Mouse (Mus musculus) CH12F3 (cell line): ENCODE results near the gene Ldhal6b.

Experiments
- in situ Hi-C: fragments of 300-500 bp; cut with MboI; formaldehyde crosslinking; loops from 2 replicates; pipeline ENCODE4 v1.14.3; 2020; ENCODE audit warnings: low sequenced_read_pairs

Ldhal6b gene

DNA sequence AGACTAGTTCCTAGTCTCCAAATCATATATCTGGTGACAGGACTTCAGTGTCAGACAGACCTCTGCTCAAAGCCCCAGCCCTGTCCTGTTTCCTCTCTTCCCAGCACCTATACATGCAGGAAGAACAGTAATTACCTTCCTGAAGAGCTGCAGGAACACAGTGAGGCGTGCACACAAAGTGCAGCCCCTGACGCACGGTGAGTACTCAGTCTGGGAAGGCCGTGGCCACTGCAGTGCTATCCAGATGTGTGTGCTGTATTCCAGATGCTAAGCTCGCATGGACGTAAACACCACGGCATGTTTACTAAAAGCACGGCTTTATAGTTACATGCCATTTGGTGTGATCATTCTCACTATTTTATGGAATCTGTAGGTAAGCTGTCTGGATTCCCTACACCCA lies 6.3 kb downstream of the Ldhal6b start:
- in situ Hi-C loops: no loop called here

DNA sequence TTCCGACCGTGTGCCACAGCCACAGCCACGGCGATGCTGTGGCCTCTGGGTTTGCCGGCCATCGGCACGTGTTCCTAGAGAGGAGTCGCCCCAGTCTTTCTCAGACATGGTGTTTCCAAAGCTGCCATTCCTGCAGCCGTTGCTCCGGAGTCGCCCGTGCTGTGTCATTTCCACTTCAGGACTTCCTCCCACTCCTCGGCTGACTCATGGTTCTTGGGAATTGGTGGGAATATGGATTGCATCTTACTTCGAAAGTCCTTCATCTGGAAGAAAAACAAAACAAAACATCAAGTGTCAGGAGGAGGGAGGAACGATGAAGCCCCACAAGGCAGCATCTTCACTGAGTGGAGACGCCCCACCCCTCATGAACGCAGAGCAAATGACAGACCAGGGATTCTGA lies 7.4 kb downstream of the Ldhal6b start:
- in situ Hi-C loops: no loop called here

DNA sequence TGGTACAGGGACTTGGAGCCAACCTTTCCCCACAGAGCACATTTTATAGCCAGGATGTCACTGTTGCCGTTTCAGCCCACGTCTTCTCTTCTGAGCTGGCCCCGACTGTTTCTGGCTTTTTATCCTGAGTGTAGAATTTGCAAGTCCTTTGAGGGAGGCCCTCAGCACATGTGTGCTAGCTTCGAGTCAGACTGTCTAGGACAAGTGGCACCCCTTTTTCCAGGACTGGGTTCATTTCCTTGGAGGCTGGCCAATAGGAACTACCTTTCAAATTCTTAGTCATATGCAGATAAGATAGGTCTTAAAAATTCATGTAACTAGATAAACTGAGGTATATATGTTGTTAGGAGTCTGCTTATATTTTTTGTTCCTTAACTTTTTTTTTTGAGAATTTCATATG lies 8.2 kb downstream of the Ldhal6b start:
- in situ Hi-C loops: no loop called here

DNA sequence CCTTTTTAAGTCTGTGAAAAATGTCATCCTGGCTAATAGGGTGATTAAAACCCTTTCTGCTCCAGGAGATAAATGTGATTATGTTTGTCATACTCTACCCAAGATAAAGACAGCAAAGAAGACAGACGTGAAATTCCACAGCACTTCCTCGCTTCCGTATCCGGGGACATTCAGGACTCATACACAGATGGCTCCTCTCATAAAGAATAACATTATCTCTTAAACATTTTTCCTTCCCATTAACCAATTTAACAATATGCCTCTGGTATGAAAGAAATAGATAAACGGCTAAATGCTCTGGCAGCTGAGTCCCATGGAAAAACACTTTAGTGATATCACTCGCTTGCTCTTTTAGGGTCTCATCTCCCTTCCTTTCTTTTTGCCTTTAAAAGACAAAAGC lies 11.5 kb downstream of the Ldhal6b start:
- in situ Hi-C loops: no loop called here

DNA sequence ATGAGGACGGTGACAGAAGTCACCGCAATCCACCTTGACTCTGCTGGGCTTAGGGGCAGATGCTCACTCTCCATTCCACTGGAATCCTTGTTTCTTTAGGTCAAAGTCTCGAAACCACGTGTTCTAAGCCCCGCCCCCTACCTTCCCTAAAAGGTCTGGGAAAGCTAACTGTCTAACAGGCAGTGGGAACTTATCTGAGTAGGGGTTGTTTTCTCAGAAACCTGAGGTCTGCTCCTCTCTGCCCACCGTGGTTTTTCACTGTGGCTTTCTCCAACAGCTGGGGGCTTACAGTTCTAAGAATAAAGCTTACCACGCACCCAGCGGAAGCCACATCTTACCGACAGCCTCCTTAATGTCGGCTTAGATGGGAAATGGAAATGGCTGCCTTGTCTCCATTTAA lies 12.0 kb downstream of the Ldhal6b start:
- in situ Hi-C loops: no loop called here

DNA sequence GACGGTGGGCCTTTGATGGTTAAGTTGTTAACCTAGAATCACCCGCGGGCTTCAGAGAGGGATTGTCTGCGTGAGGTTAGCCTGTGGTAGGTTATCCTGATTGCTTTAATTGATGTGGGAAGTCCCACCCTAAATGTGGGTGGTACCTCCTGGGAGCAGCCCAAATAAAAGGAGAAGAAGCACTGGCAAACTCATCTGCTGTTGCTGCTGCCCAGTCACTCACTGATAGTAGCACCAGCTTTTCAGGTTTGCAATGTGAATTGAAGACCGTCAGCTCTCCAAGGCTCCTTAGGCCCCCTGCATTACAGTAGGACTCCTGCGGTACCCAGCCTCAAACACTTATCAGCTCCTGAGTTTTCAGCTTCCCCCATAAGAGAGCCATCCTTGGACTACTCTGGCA lies 14.7 kb downstream of the Ldhal6b start:
- in situ Hi-C loops: no loop called here

DNA sequence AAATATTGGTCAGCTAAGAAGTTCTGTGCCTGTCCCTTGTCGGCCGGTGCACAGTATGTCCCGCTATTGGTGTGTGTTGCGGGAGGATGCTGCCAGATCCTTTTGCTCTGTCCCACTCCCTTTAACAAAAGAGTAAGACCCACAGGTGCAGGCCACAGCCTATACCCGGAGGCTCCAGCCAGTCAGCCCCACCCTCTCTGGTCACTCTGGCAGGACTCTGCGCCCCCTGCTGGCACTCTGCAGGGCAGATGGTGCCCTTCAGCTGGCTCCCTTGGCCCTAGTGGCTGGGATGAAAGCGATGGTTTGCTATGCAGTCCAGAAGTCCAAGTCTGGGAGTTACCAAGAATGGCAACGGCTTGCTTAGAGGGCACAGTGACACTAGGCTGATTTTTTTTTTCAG lies 15.9 kb downstream of the Ldhal6b start:
- in situ Hi-C loops: no loop called here

DNA sequence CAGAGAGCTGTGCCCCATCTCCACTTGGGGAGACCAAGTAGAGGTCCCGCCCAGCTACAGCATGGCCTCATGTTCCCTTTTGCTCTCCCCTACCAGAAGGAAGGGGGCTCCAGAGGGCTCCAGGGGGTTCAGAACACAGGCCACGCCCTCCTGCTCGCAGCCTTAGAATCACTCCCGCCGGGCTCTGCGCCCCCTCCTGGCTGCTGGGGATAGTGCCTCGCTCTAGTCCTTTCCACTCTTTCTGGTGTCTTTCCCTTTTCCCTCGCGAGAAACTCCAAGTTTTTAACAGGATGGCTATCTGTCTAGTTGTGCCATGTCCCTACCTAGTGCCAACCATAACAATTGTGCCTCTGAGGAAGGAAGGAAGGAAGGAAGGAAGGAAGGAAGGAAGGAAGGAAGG lies 16.5 kb downstream of the Ldhal6b start:
- in situ Hi-C loops: no loop called here

DNA sequence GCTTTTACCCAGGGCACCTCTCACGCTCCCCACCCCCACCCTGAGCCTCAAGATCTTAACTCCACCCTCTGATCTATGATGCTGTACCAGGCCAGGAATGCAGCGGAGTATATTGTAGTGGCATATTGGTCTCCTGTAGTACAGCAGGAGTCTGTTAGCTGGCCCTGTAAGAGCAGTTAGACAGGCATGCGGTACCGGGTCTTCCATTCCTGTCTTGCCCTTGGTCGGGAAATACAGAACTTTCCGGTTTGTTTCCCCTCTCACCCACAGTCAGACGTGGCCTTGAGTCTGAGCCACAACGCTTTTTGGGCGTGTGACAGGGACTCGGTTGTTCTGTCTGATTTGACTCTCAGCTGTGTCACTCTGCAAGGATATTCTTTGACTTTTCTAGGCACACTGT lies 17.3 kb downstream of the Ldhal6b start:
- in situ Hi-C loops: no loop called here

DNA sequence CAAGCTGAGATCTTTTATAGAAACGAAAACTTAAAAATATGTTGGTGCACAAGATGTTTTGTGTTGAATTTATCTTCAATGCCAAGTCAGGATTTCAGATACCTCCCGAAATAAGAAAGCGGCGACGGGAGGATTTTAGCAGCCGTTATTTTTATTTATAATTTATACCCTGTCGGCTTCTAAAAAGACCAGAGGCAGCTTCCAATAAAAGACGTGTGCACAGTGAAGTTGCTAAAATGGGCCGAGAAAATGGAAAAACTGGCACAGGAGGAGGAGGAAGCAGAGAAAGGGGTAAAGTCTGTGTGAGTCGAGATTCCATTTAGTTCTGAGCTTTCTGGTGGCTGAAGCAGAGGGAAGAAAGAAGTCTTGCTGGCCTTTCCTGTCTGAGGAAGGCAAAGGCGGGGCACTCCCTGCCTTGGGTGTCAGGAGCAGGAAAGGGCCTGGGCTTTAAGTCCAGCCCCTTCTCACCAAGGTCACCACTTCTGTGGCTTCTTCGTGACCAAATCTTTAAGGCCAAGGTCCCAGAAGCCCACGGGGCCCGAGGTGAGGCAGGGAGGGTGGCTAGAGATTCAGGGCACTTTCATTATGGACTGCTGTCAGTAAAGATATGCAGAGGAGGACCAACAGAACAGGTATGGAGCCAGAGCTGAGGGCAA lies 18.0 kb downstream of the Ldhal6b start:
- in situ Hi-C loops: no loop called here

DNA sequence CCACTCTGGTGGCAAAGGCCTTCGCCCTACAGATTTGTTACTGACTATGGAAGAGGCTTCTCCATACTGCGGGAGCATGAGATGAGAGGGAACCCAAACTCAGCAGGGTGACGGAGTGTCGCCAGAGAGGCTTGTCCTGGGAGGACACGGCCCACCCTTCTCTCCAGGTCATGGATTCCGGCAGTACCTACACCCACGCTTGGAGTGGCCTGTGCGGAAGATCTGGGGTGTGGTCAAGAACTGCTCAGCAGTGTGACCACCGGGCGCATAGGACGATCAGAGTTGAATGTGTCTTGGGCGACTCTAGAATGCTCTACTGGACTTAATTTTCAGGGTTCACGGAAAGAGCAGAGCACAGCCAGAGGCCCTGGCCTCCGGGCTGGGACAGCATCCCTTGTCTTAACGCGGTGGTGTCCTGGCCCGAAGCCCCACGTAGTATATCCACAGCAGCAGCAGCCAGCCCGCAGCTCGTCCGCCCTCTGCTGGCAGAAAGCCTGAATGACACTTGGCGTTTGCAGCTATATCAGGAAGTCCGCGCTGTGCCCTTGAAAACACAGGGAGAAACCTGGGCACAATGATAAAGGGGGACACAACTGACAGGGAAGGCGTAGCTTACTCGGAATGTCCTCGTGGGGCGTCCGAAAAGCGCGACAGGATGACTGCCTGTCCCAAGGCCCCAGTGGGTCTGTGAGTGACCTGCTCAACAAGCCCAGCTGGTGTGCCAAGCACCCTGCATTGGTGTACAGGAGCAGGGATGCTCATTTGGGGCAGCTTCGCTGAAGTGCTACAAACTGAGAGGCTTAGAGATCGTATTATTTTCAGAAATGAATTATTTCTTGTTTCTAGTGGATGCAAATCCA lies 21.2 kb downstream of the Ldhal6b start:
- in situ Hi-C loops: no loop called here

DNA sequence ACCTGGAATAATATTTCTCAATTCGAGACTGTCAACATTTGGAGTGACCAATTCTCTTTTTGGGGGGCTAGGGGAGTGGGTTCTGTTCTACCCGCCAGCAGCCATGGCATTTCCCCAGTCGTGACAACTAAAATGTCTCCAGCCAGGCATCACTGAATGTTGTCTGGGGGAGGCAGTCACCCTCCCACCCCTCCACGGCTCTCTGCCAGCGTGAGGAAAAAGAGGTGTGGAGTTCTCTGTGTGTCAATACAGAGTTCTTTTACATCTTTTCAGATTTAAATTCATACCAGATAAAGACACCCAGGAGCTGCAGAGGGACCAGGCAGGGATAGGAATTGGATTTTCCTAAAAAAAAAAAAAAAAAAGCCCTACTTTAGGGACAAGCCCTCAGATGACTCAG lies 22.4 kb downstream of the Ldhal6b start:
- in situ Hi-C loops: no loop called here

DNA sequence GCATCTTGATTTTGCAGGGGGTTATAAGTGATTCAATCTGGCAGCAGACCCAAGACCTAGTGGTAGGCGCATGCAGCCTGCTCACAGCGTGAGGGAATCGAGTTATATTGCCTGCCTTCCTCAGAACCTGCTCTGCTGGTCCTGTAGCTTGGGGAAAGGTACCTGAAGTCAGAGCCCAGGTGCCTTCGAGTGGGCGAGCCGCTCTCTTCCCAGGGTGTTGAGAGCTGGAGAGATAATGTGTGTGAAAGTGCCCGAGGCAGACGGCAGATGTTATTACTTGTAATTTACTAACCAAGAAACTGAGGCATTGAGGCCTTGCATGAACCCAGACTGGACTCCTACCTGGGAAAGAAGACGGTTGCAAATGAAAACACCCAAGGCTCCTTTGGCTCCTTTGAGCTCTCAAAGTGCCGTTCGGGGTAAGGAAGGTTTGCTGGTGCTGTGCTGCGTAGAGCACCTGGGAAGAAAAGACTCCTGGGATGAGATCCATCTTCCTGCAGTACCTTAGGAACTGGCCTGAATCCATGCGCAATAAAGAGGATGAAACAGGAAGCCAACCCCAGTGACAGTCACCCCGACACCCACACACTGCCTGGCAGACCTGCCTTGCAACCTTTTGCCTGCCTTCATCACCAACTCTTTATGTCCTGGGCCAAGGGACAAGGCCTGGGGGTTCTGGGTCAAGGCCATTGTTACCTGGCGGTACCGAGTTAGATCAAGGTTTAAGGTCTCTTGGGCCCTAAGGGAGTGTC lies 22.9 kb downstream of the Ldhal6b start:
- in situ Hi-C loops: no loop called here

DNA sequence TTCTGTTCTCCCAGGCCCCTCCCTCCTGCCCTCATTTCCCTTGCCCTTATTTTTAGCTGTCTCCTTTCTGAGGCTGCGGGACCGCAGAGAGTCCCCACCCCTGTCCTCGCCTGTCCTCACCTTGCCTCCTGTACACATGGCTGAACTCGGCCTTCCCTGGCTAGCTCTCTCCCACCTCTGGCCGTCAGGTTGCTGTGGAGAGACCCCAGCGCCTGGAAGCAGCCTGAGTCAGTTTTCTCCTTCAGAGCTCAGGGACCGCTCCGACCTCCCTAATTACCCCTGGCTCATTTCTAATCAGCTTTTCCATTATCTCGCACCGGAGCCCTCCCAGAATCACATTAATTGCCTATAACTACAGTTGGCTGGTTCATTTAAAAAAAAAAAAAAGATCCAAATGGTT lies 27.9 kb downstream of the Ldhal6b start:
- in situ Hi-C loops: no loop called here

DNA sequence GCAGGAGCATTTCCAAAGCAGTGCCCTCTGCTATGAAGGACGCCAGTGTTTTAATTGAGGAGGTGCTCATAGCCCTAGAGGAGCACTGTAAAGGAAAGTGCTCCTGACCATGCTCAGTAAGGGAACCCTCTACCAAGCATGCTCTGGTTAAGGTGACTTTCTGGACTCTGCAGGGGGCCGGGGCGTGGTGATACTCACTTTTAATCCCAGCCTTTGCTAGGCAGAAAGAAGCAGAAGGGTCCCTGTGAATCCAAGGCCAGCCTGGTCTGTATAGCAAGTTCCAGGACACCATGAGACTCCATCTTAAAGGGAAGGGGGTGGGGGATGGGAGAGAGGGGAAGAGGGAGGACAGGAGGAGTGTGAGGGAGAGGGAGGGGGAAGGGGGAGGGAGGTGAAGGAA lies 30.2 kb downstream of the Ldhal6b start:
- in situ Hi-C loops: no loop called here

DNA sequence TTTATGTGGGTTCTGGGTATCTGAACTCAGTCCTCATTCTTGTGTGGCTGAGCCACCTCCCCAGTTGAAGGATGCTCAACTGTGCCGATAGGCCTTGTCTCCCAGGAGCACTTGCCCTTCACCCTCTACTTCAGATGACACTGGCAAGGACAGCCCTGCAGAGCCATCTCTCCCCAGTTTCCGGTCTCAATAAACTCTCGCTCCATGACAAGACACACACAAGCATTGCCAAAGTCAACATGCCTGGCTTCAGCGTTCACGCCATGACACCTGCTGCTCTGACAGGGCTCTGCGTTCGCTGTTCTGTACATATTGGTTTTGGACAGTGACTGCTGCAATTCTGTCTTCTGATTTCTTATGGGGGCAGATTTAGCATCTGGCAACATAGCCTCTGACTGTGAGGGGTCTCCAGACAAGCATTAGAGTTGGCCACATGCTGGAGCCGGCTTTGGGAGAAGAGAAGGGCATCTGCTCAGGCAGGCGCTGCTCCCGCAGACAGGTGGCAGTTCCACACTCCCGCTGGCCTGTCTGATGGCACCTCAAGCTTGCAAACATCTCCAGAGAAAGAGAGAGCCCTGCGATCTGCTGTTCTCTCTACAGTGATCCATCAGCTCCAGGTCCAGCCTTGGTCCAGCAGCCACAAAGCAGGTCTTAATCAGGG lies 31.6 kb downstream of the Ldhal6b start:
- in situ Hi-C loops: no loop called here

DNA sequence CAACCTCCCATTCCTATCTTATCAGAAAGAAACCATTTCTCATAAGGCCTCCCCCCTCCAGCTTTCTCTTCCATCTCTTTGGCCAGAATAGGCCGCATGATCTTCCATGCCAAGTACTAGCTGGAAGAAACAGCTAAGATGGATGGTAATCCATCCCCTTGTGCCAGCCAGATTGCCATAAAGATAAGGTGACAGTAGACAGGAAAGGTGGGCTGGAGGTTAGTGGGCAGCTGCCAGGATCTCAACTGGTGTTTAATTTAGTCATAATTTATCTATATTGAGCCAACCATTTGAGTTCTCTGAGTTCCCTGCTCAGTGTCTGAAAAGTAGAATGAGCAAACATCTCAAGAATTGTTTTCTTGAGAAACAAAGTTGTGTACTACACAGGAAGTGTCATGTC lies 32.9 kb downstream of the Ldhal6b start:
- in situ Hi-C loops: no loop called here

DNA sequence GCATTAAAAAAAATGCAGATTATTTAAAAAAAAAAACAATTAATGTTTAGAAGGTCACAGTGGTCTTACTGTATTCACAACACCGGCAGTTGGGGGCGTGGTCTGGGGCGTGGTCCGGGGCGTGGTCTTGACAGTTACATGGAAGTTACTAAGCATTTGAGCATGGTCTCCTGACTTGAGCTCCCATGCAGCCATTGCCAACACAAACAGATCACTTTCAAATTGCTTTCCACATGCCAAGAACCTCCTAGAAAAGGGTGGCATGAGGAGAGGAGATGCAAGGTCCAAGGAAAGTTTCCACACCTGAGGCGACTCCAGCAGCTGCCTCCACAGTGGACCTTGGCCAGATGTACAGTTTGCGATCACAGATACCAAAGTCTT lies 40.6 kb downstream of the Ldhal6b start:
- in situ Hi-C loops: no loop called here

DNA sequence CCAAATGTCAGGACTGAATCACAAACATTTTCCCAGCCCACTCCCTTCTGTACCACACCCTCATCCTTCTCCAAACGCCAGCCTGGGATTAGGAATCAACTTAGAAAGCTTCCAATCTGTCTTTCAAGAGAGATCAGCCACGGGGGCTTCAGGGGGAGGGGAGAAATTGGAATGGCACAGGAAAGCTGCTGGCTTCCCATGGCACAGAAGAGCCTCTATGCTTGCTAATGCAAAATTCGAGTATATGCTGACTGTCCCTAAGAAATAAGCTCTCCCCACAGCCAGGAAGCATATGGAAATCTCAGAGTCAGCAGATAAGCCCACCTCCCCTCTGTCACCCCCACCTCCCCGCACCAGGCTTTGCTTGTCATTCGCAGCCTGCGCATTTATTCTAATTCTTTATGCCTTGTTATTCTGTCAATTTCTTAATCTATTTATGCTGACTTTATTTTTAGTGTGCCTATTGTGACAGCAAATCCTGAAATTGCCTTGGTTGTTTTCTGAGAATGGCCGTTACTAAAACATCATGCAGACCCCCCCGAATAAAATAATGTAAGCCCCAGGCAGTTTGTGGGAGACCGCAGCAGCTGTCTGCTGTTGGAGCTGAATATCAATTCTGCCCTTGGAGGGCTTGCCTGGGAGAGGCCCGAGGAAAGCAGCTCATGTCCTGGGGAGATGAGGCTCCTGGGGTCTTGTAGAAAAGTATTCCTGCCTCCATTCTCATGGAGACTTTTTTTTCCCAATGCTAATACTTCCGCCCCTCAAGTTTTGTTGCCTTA lies 41.2 kb downstream of the Ldhal6b start:
- in situ Hi-C loops: no loop called here

DNA sequence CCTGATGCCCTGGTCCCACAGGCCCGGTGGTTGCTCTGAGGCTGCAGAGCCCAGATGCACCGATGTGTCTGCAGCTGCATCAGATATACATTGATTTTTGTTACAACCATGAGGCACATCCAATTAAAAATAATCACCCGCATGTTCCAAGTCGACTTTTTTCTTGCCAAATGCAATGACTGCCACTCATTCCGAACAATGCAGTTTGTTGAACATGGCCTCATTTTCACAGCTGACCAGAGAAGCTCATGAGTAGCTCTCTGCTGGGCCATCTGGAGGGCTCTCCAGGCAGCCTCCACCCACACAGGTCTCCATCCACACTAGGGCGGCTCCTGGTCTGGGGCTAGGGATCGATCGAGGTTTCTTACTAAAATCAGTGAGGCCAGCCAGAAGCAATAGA lies 45.6 kb downstream of the Ldhal6b start:
- in situ Hi-C loops: no loop called here

DNA sequence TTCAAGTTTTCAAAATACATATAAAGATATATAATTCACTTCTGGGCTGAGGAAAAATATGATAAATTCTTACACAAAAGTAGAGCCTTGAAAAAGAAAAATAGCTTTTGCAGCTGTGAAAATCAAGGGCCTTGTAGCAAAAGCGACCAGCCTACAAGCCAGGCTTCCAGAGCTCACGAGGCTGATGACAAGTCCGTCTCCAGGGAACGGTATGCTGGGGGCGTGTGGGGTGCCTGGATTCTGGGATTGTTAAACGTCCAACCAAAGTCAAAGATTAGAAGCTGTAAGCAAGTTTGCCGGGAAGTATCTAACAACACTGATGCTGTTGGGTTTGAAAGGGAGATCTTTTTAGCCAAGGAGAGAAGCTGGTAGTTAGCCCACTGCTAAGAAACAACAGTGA lies 47.0 kb downstream of the Ldhal6b start:
- in situ Hi-C loops: no loop called here
